Mouse (Mus musculus): ENCODE measurements around the gene Pla2g10. TPM values are rescaled to one million over a fixed set of nuclear protein-coding genes. Genes with fewer than 3 reads are reported as not detected.
"Not testable (repeated sequence)": the region's sequence is repeated elsewhere in the genome, so short reads cannot be mapped to it uniquely, and the experiment has no call there.

Pla2g10 gene
- total RNA-seq, 1 experiment: 38.9 TPM

- no peak overlapping the region for H3K4me3 ChIP-seq (ENCODE audit: insufficient read depth in 1 of 2, low read depth in 1 of 2, low read length in 2 of 2, poor library complexity in 1 of 2, severe bottlenecking in 1 of 2)
- TF ChIP-seq MAFK (IDR thresholded peaks at IDR 0.05; ENCODE audit: insufficient read depth, low read depth, low read length): peak; percentile 92
- no peak for TF ChIP-seq ZNF384 (IDR thresholded peaks at IDR 0.05; ENCODE audit: low read depth, low read length)
- H3K9me3 ChIP-seq (ENCODE audit: control insufficient read depth, insufficient read depth, low read depth, low read length): no peaks in the 10 kb centered on the region
- H3K27ac ChIP-seq (ENCODE audit: insufficient read depth, low read depth, low read length, poor library complexity, severe bottlenecking): peak overlapping the region; percentile 17; the same call in 1 of the 2 replicates
- H3K4me1 ChIP-seq (ENCODE audit: control insufficient read depth in 2 of 2, insufficient read depth in 2 of 2, low read length in 2 of 2, poor library complexity in 1 of 2): peaks cover 3 to 7% of the 10 kb centered on the region in 2 experiments
- no peak for DNase-seq (ENCODE audit: low read depth, low spot score)
- in situ Hi-C loops (cut with MboI; ENCODE audit: low sequenced_read_pairs in 2 of 2, unreplicated experiment in 2 of 2): no loop called here
- no peak overlapping the region; the same call in 1 of the 2 replicates for H3K9ac ChIP-seq (ENCODE audit: insufficient read depth, low read depth, low read length, poor library complexity, severe bottlenecking)
- H3K36me3 ChIP-seq (ENCODE audit: control insufficient read depth, insufficient read depth, low read length, poor library complexity, severe bottlenecking): no peaks in the 10 kb centered on the region
Measured at GRCm38 (mm10) chr16:13766367-13766766, 35.6 kb upstream of the Pla2g10 start.

GRCm38 (mm10) chr16:13764519-13764918 lies 33.7 kb upstream of the Pla2g10 start:
- Histone ChIP-seq H3K4me1 (ENCODE audit: control insufficient read depth in 2 of 2, insufficient read depth in 2 of 2, low read length in 2 of 2, poor library complexity in 1 of 2) (peaks cover 3 to 4% of the 10 kb centered on the region in 2 experiments), H3K27ac (ENCODE audit: insufficient read depth, low read depth, low read length, poor library complexity, severe bottlenecking) (no peak overlapping the region), H3K4me3 (ENCODE audit: insufficient read depth in 1 of 2, low read depth in 1 of 2, low read length in 2 of 2, poor library complexity in 1 of 2, severe bottlenecking in 1 of 2) (no peak overlapping the region), H3K9ac (ENCODE audit: insufficient read depth, low read depth, low read length, poor library complexity, severe bottlenecking) (no peak overlapping the region), H3K36me3 (ENCODE audit: control insufficient read depth, insufficient read depth, low read length, poor library complexity, severe bottlenecking) (no peaks in the 10 kb centered on the region), H3K9me3 (ENCODE audit: control insufficient read depth, insufficient read depth, low read depth, low read length) (no peaks in the 10 kb centered on the region)
- no peak for DNase-seq (ENCODE audit: low read depth, low spot score)
- TF ChIP-seq ZC3H11A (IDR thresholded peaks at IDR 0.05; ENCODE audit: borderline replicate concordance, low read depth, low read length): no peak
- TF ChIP-seq MAFK (IDR thresholded peaks at IDR 0.05; ENCODE audit: insufficient read depth, low read depth, low read length): no peak
- no peak for TF ChIP-seq HCFC1 (IDR thresholded peaks at IDR 0.05; ENCODE audit: borderline replicate concordance, insufficient read depth, low read length)
- TF ChIP-seq CHD2 (IDR thresholded peaks at IDR 0.05; ENCODE audit: low read depth, low read length): no peak
- TF ChIP-seq ZNF384 (IDR thresholded peaks at IDR 0.05; ENCODE audit: low read depth, low read length): no peak
- in situ Hi-C loops (cut with MboI; ENCODE audit: low sequenced_read_pairs in 2 of 2, unreplicated experiment in 2 of 2): no loop called here

DNA sequence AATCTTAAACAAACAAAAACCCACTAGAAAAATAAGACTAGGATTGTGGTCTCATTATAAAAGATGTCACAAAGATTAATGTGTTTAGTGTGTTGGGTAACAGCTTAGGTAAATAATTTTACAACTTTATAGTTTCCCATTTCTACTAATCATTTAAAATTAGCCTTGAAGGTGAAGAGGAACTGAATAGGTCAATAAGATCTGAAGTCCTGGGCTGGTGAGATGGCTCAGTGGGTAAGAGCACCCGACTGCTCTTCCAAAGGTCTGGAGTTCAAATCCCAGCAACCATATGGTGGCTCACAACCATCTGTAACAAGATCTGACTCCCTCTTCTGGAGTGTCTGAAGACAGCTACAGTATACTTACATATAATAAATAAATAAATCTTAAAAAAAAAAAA lies 32.0 kb upstream of the Pla2g10 start:
- DNase-seq (ENCODE audit: low read depth, low spot score); H3K4me1 ChIP-seq (ENCODE audit: control insufficient read depth in 2 of 2, insufficient read depth in 2 of 2, low read length in 2 of 2, poor library complexity in 1 of 2); H3K36me3 ChIP-seq (ENCODE audit: control insufficient read depth, insufficient read depth, low read length, poor library complexity, severe bottlenecking); H3K27ac ChIP-seq (ENCODE audit: insufficient read depth, low read depth, low read length, poor library complexity, severe bottlenecking); H3K4me3 ChIP-seq (ENCODE audit: insufficient read depth in 1 of 2, low read depth in 1 of 2, low read length in 2 of 2, poor library complexity in 1 of 2, severe bottlenecking in 1 of 2); H3K9ac ChIP-seq (ENCODE audit: insufficient read depth, low read depth, low read length, poor library complexity, severe bottlenecking); H3K9me3 ChIP-seq (ENCODE audit: control insufficient read depth, insufficient read depth, low read depth, low read length); in situ Hi-C loops (cut with MboI; ENCODE audit: low sequenced_read_pairs in 2 of 2, unreplicated experiment in 2 of 2): not testable (repeated sequence)

GRCm38 (mm10) chr16:13757823-13758222 lies 27.0 kb upstream of the Pla2g10 start:
- in situ Hi-C loops (cut with MboI; ENCODE audit: low sequenced_read_pairs in 2 of 2, unreplicated experiment in 2 of 2): no loop called here
- Histone ChIP-seq H3K9ac (ENCODE audit: insufficient read depth, low read depth, low read length, poor library complexity, severe bottlenecking) (no peak overlapping the region; the same call in 1 of the 2 replicates), H3K27ac (ENCODE audit: insufficient read depth, low read depth, low read length, poor library complexity, severe bottlenecking) (no peak overlapping the region), H3K4me1 (ENCODE audit: control insufficient read depth in 2 of 2, insufficient read depth in 2 of 2, low read length in 2 of 2, poor library complexity in 1 of 2) (no peaks in the 10 kb centered on the region; a peak in 1 of 4 replicates), H3K4me3 (ENCODE audit: insufficient read depth in 1 of 2, low read depth in 1 of 2, low read length in 2 of 2, poor library complexity in 1 of 2, severe bottlenecking in 1 of 2) (peak overlapping the region in 1 of 2 experiments; percentile 29; a peak in 1 of 4 replicates), H3K36me3 (ENCODE audit: control insufficient read depth, insufficient read depth, low read length, poor library complexity, severe bottlenecking) (no peaks in the 10 kb centered on the region), H3K9me3 (ENCODE audit: control insufficient read depth, insufficient read depth, low read depth, low read length) (peaks cover 2% of the 10 kb centered on the region; the same call in 1 of the 2 replicates)
- no peak for TF ChIP-seq ZC3H11A (IDR thresholded peaks at IDR 0.05; ENCODE audit: borderline replicate concordance, low read depth, low read length)
- no peak for TF ChIP-seq ZNF384 (IDR thresholded peaks at IDR 0.05; ENCODE audit: low read depth, low read length)
- TF ChIP-seq CHD2 (IDR thresholded peaks at IDR 0.05; ENCODE audit: low read depth, low read length): no peak
- no peak for TF ChIP-seq MAFK (IDR thresholded peaks at IDR 0.05; ENCODE audit: insufficient read depth, low read depth, low read length)
- TF ChIP-seq HCFC1 (IDR thresholded peaks at IDR 0.05; ENCODE audit: borderline replicate concordance, insufficient read depth, low read length): no peak
- DNase-seq (ENCODE audit: low read depth, low spot score): no peak

- DNase-seq (ENCODE audit: low read depth, low spot score): peak; percentile 96
- in situ Hi-C loops (cut with MboI; ENCODE audit: low sequenced_read_pairs in 2 of 2, unreplicated experiment in 2 of 2): no loop called here
- Histone ChIP-seq H3K4me1 (ENCODE audit: control insufficient read depth in 2 of 2, insufficient read depth in 2 of 2, low read length in 2 of 2, poor library complexity in 1 of 2) (peaks cover 2 to 4% of the 10 kb centered on the region in 2 experiments), H3K27ac (ENCODE audit: insufficient read depth, low read depth, low read length, poor library complexity, severe bottlenecking) (peak overlapping the region; percentile 77), H3K9ac (ENCODE audit: insufficient read depth, low read depth, low read length, poor library complexity, severe bottlenecking) (peak overlapping the region; percentile 74), H3K4me3 (ENCODE audit: insufficient read depth in 1 of 2, low read depth in 1 of 2, low read length in 2 of 2, poor library complexity in 1 of 2, severe bottlenecking in 1 of 2) (peak overlapping the region; percentile 64 to 70), H3K36me3 (ENCODE audit: control insufficient read depth, insufficient read depth, low read length, poor library complexity, severe bottlenecking) (no peaks in the 10 kb centered on the region), H3K9me3 (ENCODE audit: control insufficient read depth, insufficient read depth, low read depth, low read length) (peaks cover 4% of the 10 kb centered on the region; the same call in 1 of the 2 replicates)
- no peak for TF ChIP-seq MAFK (IDR thresholded peaks at IDR 0.05; ENCODE audit: insufficient read depth, low read depth, low read length)
- TF ChIP-seq ZC3H11A (IDR thresholded peaks at IDR 0.05; ENCODE audit: borderline replicate concordance, low read depth, low read length): no peak
- TF ChIP-seq HCFC1 (IDR thresholded peaks at IDR 0.05; ENCODE audit: borderline replicate concordance, insufficient read depth, low read length): peak; percentile 27; the same call in 1 of the 2 replicates
- TF ChIP-seq CHD2 (IDR thresholded peaks at IDR 0.05; ENCODE audit: low read depth, low read length): no peak
- TF ChIP-seq ZNF384 (IDR thresholded peaks at IDR 0.05; ENCODE audit: low read depth, low read length): no peak
Measured at GRCm38 (mm10) chr16:13754400-13755190, 23.8 kb upstream of the Pla2g10 start.

Measured in ES-E14 (cell line).